Mouse (Mus musculus): ENCODE data around the gene Khk.

Khk gene

GRCm38 (mm10) chr5:30913060-30913841 lies 8.0 kb upstream of the Khk start, which contains the start of gene Emilin1:
TSS of gene Emilin1 (plus strand) at chr5:30913402.
- no peak for DNase-seq (ENCODE audit: low read depth, low spot score)

GRCm38 (mm10) chr5:30914101-30914635 lies 7.1 kb upstream of the Khk start:
- no peak for DNase-seq (ENCODE audit: low read depth, low spot score)

DNA sequence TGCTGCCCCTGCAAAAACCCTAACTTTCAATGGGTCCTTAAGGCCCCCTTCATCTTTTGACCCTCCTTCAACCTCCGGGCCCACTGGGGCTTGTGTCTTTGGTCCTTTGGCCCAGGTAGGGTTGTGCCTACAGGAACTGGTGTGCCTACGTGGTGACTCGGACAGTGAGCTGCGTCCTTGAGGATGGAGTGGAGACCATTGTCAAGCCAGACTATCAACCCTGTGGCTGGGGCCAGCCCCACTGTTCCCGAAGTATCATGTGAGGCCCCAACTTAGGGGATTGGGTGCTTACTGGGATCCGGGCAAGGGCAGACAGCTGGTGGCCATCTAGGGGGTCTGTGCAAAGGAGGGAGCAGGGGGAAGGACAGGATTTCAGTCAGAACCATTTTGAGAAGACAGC lies 6.4 kb upstream of the Khk start:
- no peak for DNase-seq (ENCODE audit: low read depth, low spot score)

DNA sequence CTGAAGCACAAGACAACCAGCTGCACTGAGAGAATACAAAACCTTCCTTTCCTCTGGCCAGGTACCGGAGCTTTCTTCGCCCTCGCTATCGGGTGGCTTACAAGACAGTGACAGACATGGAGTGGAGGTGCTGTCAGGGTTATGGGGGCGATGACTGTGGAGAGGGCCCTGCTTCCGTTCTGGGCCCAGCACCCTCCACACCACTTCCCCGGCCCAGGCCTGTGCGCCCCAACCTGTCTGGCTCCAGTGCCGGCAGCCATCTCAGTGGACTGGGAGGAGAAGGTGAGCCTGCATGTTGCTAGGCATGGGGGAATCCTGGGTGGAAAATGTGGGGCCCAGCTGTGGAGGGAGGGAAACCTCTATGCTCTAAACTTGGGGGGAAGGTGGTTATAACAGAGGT lies 5.8 kb upstream of the Khk start:
- DNase-seq (ENCODE audit: low read depth, low spot score): no peak

GRCm38 (mm10) chr5:30915974-30916433 lies 5.2 kb upstream of the Khk start:
- DNase-seq (ENCODE audit: low read depth, low spot score): peak; percentile 98

- DNase-seq (ENCODE audit: low read depth, low spot score): no peak
These were observed 4.4 kb upstream of the Khk start for GRCm38 (mm10) chr5:30916841-30917240.

- DNase-seq (ENCODE audit: low read depth, low spot score): no peak
These were observed 3.9 kb upstream of the Khk start for GRCm38 (mm10) chr5:30917348-30917747.

DNA sequence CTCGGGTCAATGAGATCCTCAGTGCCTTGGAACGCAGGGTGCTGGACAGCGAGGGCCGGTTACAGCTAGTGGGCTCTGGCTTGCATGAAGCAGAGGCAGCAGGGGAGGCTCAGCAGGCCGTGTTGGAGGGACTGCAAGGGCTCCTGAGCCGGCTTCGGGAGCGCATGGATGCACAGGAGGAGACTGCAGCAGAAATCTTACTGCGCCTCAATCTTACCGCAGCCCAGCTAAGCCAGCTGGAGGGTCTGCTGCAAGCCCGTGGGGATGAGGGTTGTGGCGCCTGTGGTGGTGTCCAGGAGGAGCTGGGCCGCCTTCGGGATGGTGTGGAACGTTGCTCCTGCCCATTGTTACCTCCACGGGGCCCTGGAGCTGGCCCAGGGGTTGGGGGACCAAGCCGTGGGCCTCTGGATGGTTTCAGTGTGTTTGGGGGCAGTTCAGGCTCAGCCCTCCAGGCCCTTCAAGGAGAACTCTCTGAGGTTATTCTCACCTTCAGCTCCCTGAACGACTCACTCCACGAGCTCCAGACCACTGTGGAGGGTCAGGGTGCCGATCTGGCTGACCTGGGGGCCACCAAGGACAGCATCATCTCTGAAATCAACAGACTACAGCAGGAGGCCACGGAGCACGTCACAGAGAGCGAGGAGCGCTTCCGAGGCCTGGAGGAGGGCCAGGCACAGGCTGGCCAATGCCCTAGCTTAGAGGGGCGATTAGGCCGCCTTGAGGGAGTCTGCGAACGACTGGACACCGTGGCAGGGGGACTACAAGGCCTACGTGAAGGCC lies 3.1 kb upstream of the Khk start:
- no peak for DNase-seq (ENCODE audit: low read depth, low spot score)

DNA sequence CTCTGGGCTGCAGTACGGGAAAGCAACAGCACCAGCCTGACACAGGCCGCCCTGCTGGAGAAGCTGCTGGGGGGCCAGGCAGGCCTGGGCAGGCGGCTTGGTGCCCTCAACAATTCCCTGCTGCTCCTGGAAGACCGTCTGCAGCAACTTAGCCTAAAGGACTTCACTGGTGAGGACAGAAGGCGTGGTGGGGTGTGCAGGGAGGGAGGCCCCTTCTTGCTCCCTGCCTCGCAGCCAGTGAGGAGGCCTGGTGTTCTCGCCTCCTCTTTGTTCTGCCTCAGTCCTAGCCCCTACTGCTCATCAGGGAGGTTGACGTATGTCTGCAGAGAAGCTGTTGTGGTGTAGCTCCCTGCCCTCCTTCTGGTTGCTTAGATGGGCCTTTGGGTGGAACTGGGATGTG lies 2.5 kb upstream of the Khk start:
- DNase-seq (ENCODE audit: low read depth, low spot score): no peak

- peak; percentile 66 for DNase-seq (ENCODE audit: low read depth, low spot score)
These were observed 1.2 kb upstream of the Khk start for GRCm38 (mm10) chr5:30919831-30920614.

- DNase-seq (ENCODE audit: low read depth, low spot score): no peak
These were observed 610 bp upstream of the Khk start for GRCm38 (mm10) chr5:30920621-30921020.

GRCm38 (mm10) chr5:30922581-30923041 lies 1.4 kb downstream of the Khk start:
- DNase-seq (ENCODE audit: low read depth, low spot score): no peak

GRCm38 (mm10) chr5:30923119-30923518 lies 1.9 kb downstream of the Khk start:
- no peak for DNase-seq (ENCODE audit: low read depth, low spot score)

- no peak for DNase-seq (ENCODE audit: low read depth, low spot score)
These were observed 3.4 kb downstream of the Khk start for GRCm38 (mm10) chr5:30924614-30925013.

- no peak for DNase-seq (ENCODE audit: low read depth, low spot score)
These were observed 4.0 kb downstream of the Khk start for GRCm38 (mm10) chr5:30925217-30925616.

GRCm38 (mm10) chr5:30926073-30926472 lies 4.8 kb downstream of the Khk start:
- DNase-seq (ENCODE audit: low read depth, low spot score): no peak

DNA sequence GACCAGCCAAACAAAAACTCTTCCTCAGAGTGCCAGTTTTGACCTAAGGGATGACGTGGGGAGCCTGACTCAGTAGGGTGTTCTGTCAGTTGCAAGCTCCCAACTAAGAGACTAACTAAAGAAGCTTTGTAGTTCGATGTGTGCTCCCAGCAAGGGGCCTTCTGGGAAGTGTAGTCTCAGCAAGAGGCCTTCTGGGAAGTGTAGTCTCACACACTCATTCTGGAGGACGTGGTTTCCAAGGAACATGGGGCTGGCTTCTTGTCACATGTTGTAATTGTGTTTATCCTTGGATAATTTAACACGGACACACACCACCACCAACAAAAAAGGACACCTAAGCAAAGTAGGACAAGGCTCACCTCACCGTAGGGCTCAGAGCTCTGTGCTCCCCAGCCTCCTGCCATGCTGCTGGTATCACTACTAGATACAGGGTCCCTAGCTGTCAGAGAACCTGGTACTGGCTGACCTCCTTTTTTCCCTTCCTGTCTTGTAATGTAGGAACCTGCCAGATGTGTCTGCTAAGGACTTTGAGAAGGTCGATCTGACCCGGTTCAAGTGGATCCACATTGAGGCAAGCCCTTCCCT lies 6.8 kb downstream of the Khk start:
- DNase-seq (ENCODE audit: low read depth, low spot score): peak; percentile 56

- peak; percentile 56 for DNase-seq (ENCODE audit: low read depth, low spot score)
These were observed 8.9 kb downstream of the Khk start for GRCm38 (mm10) chr5:30930121-30930520.

- no peak for DNase-seq (ENCODE audit: low read depth, low spot score)
These were observed 9.6 kb downstream of the Khk start for GRCm38 (mm10) chr5:30930846-30931245.

DNA sequence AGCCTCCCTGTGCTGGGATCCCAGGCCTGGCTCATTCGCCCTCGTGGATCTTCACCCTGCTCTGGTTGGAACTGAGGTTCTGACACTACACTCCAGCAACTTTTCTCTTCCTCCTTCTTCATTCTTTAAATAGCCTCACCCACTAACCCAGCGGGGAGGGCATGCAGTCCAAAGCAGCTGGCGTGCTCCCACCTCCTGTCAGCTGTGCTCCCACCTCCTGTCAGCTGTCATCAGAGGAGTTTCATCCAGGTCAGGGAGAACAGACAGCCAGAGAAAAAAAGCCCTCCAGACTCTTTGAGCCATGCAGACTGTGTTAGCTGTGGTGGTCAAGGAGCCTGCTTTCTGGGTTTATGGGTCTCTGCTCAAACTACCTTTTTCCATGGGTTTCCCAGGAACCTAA lies 10.1 kb downstream of the Khk start:
- DNase-seq (ENCODE audit: low read depth, low spot score): no peak

DNA sequence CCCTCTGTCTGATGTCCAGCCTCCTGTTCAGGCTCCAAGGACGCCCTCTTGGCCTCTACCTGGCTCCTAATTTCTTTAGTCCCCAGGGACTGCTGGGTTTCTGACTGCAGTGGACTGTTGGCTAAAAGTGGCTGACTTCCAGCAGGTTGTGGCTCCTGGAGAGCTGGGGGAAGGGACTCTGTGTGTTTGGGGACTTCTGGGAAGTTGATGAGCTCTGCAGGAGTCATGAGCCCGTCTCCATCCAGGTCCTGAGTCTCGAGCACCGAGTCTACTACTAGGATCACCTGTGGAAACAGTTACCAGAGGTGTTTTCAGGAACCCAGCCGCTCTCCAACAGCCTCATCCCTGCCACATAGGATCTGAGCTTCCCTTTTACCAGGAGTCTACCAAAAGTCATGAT lies 12.5 kb downstream of the Khk start:
- DNase-seq (ENCODE audit: low read depth, low spot score): no peak
